Mouse (Mus musculus): Measurements from ENCODE around the gene Zfp53.
"Not testable (repeated sequence)": the region's sequence is repeated elsewhere in the genome, so short reads cannot be mapped to it uniquely, and the experiment has no call there.

DNA sequence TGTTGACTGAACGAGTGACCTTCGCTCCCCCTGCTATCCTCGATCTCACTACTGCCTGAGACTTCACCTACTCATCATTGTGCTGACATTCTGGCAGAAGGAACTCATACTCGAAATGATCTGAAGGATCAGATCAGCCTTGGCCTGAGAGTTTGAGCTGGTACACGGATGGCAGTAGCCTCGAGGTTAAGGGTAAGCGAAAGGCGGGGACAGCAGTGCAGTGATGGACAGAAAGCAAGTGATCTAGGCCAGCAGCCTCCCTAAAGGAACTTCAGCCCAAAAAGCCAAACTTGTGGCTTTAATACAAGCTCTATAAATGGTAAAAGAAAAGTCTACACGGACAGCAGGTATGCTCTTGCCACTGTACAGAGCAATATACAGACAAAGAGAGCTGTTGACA, 12.4 kb upstream of the Zfp53 start:
- not testable (repeated sequence) for TF ChIP-seq EP300 (IDR thresholded peaks at IDR 0.05; ENCODE audit: low read depth in 1 of 2, low read length in 2 of 2); ELF1 (IDR thresholded peaks at IDR 0.05; ENCODE audit: low read depth, low read length); POLR2A (IDR thresholded peaks at IDR 0.05; ENCODE audit: control insufficient read depth in 1 of 2, insufficient read depth in 1 of 2, low read depth in 1 of 2, low read length in 2 of 2, poor library complexity in 1 of 2); CTCF (IDR thresholded peaks at IDR 0.05 in 2 of 3, conservative IDR thresholded peaks at IDR 0.05 in 1 of 3; ENCODE audit: control insufficient read depth in 1 of 3, insufficient read depth in 1 of 3, low read depth in 2 of 3, low read length in 3 of 3, poor library complexity in 1 of 3, severe bottlenecking in 1 of 3); MAX (IDR thresholded peaks at IDR 0.05; ENCODE audit: low read length); E2F4 (IDR thresholded peaks at IDR 0.05; ENCODE audit: borderline replicate concordance, low read depth, low read length); HCFC1 (IDR thresholded peaks at IDR 0.05; ENCODE audit: low read depth, low read length)

All from MEL (cell line).